Mouse (Mus musculus) layer of hippocampus, adult 8-10 months (tissue): Measurements from ENCODE around the gene Dnase2b. TPM values are rescaled to one million over a fixed set of nuclear protein-coding genes. Genes with fewer than 3 reads are reported as not detected.

Experiments used
- DNase-seq, 2 experiments: peaks; one replicate each; pipeline ENCODE4 v3.0.0; 2022; ENCODE audit warnings: low spot score in 2 of 2
- total RNA-seq, 4 experiments: library from RNA; stranded (reverse); gene quantifications; 2 replicates each; pipeline ENCODE4 v1.2.4; 2022

Gene Dnase2b
- total RNA-seq, 4 experiments from 2014 or later: not detected

GRCm38 (mm10) chr3:146570939-146571338, 44.5 kb downstream of the Dnase2b start:
- DNase-seq: no peak

GRCm38 (mm10) chr3:146570148-146570782, 45.1 kb downstream of the Dnase2b start, which contains the start of gene Uox:
TSS of gene Uox (plus strand) at chr3:146570426.
- no peak for DNase-seq

GRCm38 (mm10) chr3:146569594-146569993, 45.8 kb downstream of the Dnase2b start:
- DNase-seq: no peak

- DNase-seq: peak; percentile 21 to 32
Measured at GRCm38 (mm10) chr3:146567884-146568530, 47.4 kb downstream of the Dnase2b start.

GRCm38 (mm10) chr3:146567366-146567765, 48.0 kb downstream of the Dnase2b start:
- DNase-seq: no peak

GRCm38 (mm10) chr3:146565065-146565411, 50.4 kb downstream of the Dnase2b start:
- no peak for DNase-seq

GRCm38 (mm10) chr3:146564268-146565064, 50.9 kb downstream of the Dnase2b start:
- DNase-seq: peak; percentile 69 to 89

- DNase-seq: no peak
Measured at GRCm38 (mm10) chr3:146562936-146563335, 52.5 kb downstream of the Dnase2b start.

GRCm38 (mm10) chr3:146557507-146557906, 57.9 kb downstream of the Dnase2b start:
- no peak for DNase-seq

- DNase-seq: no peak
Measured at GRCm38 (mm10) chr3:146556567-146556966, 58.8 kb downstream of the Dnase2b start.

GRCm38 (mm10) chr3:146554816-146555215, 60.6 kb downstream of the Dnase2b start:
- DNase-seq: no peak

GRCm38 (mm10) chr3:146543632-146544031, 71.8 kb downstream of the Dnase2b start:
- DNase-seq: no peak

GRCm38 (mm10) chr3:146540521-146541273, 74.7 kb downstream of the Dnase2b start:
- no peak for DNase-seq

GRCm38 (mm10) chr3:146534986-146535385, 80.4 kb downstream of the Dnase2b start:
- no peak for DNase-seq

Other genes with a start within 250 kb of the Dnase2b start
- 100 to 1,000 TPM in 3 of 4 experiments, 10 to 100 TPM in 1; 98.2 to 108 (median 102) TPM for gene Ssx2ip, start 211.0 kb downstream of the Dnase2b start, total RNA-seq
- gene Ctbs, start 165.8 kb downstream of the Dnase2b start, total RNA-seq: 10 to 100 TPM in 1 of 4 experiments, 1 to 10 TPM in 3; 6.8 to 11.4 (median 9.0) TPM
- gene Spata1, start 115.8 kb downstream of the Dnase2b start, total RNA-seq: 1 to 10 TPM; 2.4 to 4.3 (median 2.6) TPM
- gene Gng5, start 115.8 kb downstream of the Dnase2b start, total RNA-seq: 10 to 100 TPM; 42.1 to 67.4 (median 54.4) TPM
- gene Rpf1, start 94.2 kb downstream of the Dnase2b start, total RNA-seq: 10 to 100 TPM; 17.6 to 18.8 (median 18.3) TPM
- gene Uox, start 45.2 kb downstream of the Dnase2b start, total RNA-seq: under 1 TPM; 0.13 to 0.89 (median 0.24) TPM
- gene 4930503B20Rik, start 35.7 kb upstream of the Dnase2b start, total RNA-seq: under 1 TPM in 1 of 4 experiments, not detected in 3; 0.22 TPM
- gene Samd13, start 70.0 kb upstream of the Dnase2b start, total RNA-seq: under 1 TPM in 2 of 4 experiments, not detected in 2; 0.45 to 0.63 TPM
- 100 to 1,000 TPM; 234 to 268 (median 254) TPM for gene Prkacb, start 197.4 kb upstream of the Dnase2b start, total RNA-seq
- 100 to 1,000 TPM; 137 to 145 (median 139) TPM for gene Ttll7, start 236.8 kb upstream of the Dnase2b start, total RNA-seq